ENCODE assay signal across 17 mouse cellular contexts in genomic region chr12:107974504-107974903, GRCm38 (mm10). TPM values are rescaled to one million over a fixed set of nuclear protein-coding genes. Genes with fewer than 3 reads are reported as not detected.
A peak's percentile ranks its signal among the peaks of the same experiment; 100 is the strongest.
DNase-seq lines count a peak whose midpoint lies in the region; ATAC-seq and TF ChIP-seq lines count a peak whose summit lies in the region.
"Had no signal": no experiment of that assay in that cellular context is flagged by ENCODE, and none has a peak within 500 bp of the region (broad histone marks: within the 10 kb centered on the region; RNA-seq: fewer than 3 reads in every experiment).

No protein-coding gene starts in this region.

- no peaks in the 10 kb centered on the region; the same call in 1 of the 2 replicates for H3K36me3 ChIP-seq in forebrain, embryonic 12.5 days (replicated peaks)
- H3K36me3 ChIP-seq in midbrain, embryonic 16.5 days (ENCODE audit: control insufficient read depth, insufficient read depth, low read length) = no peaks in the 10 kb centered on the region

- TF ChIP-seq CTCF in layer of hippocampus, adult 2 months (conservative IDR thresholded peaks at IDR 0.05) = no peak

- DNase-seq in layer of hippocampus, adult 2 months (ENCODE audit: low spot score in 2 of 2) = no peak
- no peak for DNase-seq in layer of hippocampus, postnatal 25 days (ENCODE audit: extremely low spot score in 1 of 2, low spot score in 1 of 2)
- peak; percentile 56 for DNase-seq in T-cell, adult 2 months (ENCODE audit: low spot score)
- DNase-seq in MN1 (ENCODE audit: low spot score) = no peak
- DNase-seq in adrenal gland, adult 18-20 months (ENCODE audit: low spot score in 2 of 2) = no peak
- DNase-seq: adrenal gland, postnatal 25 days; cerebellum, postnatal 10 days; gastrocnemius, postnatal 36 days; heart, postnatal 36 days; thymus, postnatal 36 days had no signal

- peaks cover 3% of the 10 kb centered on the region; the same call in 1 of the 2 replicates for H3K27me3 ChIP-seq in forebrain, embryonic 12.5 days
- H3K27me3 ChIP-seq in midbrain, embryonic 16.5 days (ENCODE audit: control insufficient read depth, insufficient read depth, low read depth, low read length) = no peaks in the 10 kb centered on the region

- H3K4me2 ChIP-seq in forebrain, embryonic 12.5 days = peak overlapping the region; percentile 26; the same call in 1 of the 2 replicates
- H3K4me2 ChIP-seq in midbrain, embryonic 16.5 days (ENCODE audit: low read length) = peak overlapping the region; percentile 20; the same call in 1 of the 2 replicates
- H3K4me2 ChIP-seq: lung, embryonic 14.5 days had no signal

- H3K4me1 ChIP-seq in forebrain, embryonic 12.5 days = peaks cover 93% of the 10 kb centered on the region
- H3K4me1 ChIP-seq in midbrain, embryonic 16.5 days (ENCODE audit: control insufficient read depth, insufficient read depth, low read length) = peaks cover 81% of the 10 kb centered on the region

- no peak overlapping the region; the same call in 1 of the 2 replicates for H3K4me3 ChIP-seq in layer of hippocampus, adult 2 months
- no peak overlapping the region for H3K4me3 ChIP-seq in forebrain, embryonic 12.5 days (replicated peaks)
- H3K4me3 ChIP-seq in midbrain, embryonic 16.5 days (ENCODE audit: low read depth, low read length) = no peak overlapping the region
- H3K4me3 ChIP-seq: heart, embryonic 10.5 days had no signal

- no peaks in the 10 kb centered on the region for H3K9me3 ChIP-seq in forebrain, embryonic 12.5 days
- no peaks in the 10 kb centered on the region for H3K9me3 ChIP-seq in midbrain, embryonic 16.5 days (replicated peaks; ENCODE audit: control insufficient read depth, low read length, poor library complexity, severe bottlenecking)
- H3K9me3 ChIP-seq: heart, embryonic 10.5 days had no signal

- 12% methylated on average over 11 of the region's 11 CpGs for WGBS in forebrain, embryonic 12.5 days
- 30% methylated on average over 11 of the region's 11 CpGs for WGBS in midbrain, embryonic 16.5 days

- no peak for ATAC-seq in forebrain, embryonic 12.5 days (ENCODE audit: low FRiP score)
- ATAC-seq in midbrain, embryonic 16.5 days = no peak

- peak overlapping the region; percentile 86 for H3K27ac ChIP-seq in layer of hippocampus, adult 2 months
- peak overlapping the region; percentile 56; the same call in 1 of the 2 replicates for H3K27ac ChIP-seq in forebrain, embryonic 12.5 days
- no peak overlapping the region for H3K27ac ChIP-seq in midbrain, embryonic 16.5 days (ENCODE audit: low read length)
- H3K27ac ChIP-seq: heart, embryonic 10.5 days; kidney, postnatal 0 days had no signal

- H3K9ac ChIP-seq in forebrain, embryonic 12.5 days = no peak overlapping the region; the same call in 1 of the 2 replicates
- H3K9ac ChIP-seq in midbrain, embryonic 16.5 days (ENCODE audit: low read depth, low read length) = 0 out of 2 replicates have a peak overlapping the region, but pooled peaks have one; percentile 50
- H3K9ac ChIP-seq: lung, embryonic 14.5 days had no signal

RNA-seq across cellular contexts. Expression of gene Bcl11b, which starts 28.9 kb away (rescaled TPM):
- 100 to 1,000 TPM; 144 to 145 TPM for total RNA-seq in layer of hippocampus, adult 2 months (2021)
- 100 to 1,000 TPM; 131 to 149 TPM for total RNA-seq in layer of hippocampus, postnatal 25 days (2021)
- 46.0 and 54.4 TPM in 2 replicates for polyA plus RNA-seq in forebrain, embryonic 12.5 days (2016; fragmentation: Nextera tagmentation; extraction: Ambion mirVana)
- polyA plus RNA-seq in midbrain, embryonic 16.5 days (2015; fragmentation: Nextera tagmentation; extraction: Ambion mirVana) = 22.6 and 23.9 TPM in 2 replicates
- under 1 TPM; 0.13 to 0.61 TPM for total RNA-seq in adrenal gland, adult 18-20 months (2021)
- total RNA-seq: MEL had no signal
- polyA plus RNA-seq: C2C12 had no signal

Comparison
In these comparisons a context has a peak if more than half of its experiments do, and no peak if none do; other contexts are left out.
1. RNA of gene Bcl11b, which starts 28.9 kb away (total RNA-seq): 131 to 149 TPM in layer of hippocampus, postnatal 25 days and 144 to 145 TPM in layer of hippocampus, adult 2 months; 0.13 to 0.61 TPM in adrenal gland, adult 18-20 months; every median in the first group is over 10 times any median in the second.